Comparison of ENCODE assay signal across 22 mouse cellular contexts in genomic region chr3:122708485-122708884, GRCm38 (mm10).
"Had no signal": no experiment of that assay in that cellular context is flagged by ENCODE, and none has a peak within 500 bp of the region (broad histone marks: within the 10 kb centered on the region; RNA-seq: fewer than 3 reads in every experiment).

No protein-coding gene starts in this region.

- H3K36me3 ChIP-seq: kidney, embryonic 15.5 days; liver, embryonic 13.5 days; midbrain, embryonic 10.5 days; midbrain, embryonic 13.5 days; neural tube, embryonic 13.5 days had no signal

- H3K27me3 ChIP-seq: kidney, embryonic 15.5 days; liver, embryonic 13.5 days; megakaryocyte, embryonic 14.5 days; midbrain, embryonic 13.5 days; neural tube, embryonic 13.5 days had no signal

- H3K9me3 ChIP-seq: kidney, embryonic 15.5 days; liver, embryonic 13.5 days; midbrain, embryonic 13.5 days; neural tube, embryonic 13.5 days had no signal

- H3K4me3 ChIP-seq: kidney, embryonic 15.5 days; left cerebral cortex, adult 2 months; liver, embryonic 13.5 days; megakaryocyte, embryonic 14.5 days; midbrain, embryonic 10.5 days; midbrain, embryonic 13.5 days; myocyte; neural tube, embryonic 13.5 days had no signal

- H3K27ac ChIP-seq: kidney, embryonic 15.5 days; left cerebral cortex, adult 2 months; liver, embryonic 13.5 days; midbrain, embryonic 10.5 days; midbrain, embryonic 13.5 days; neural tube, embryonic 13.5 days had no signal

- ATAC-seq: inflammation-experienced regulatory T-cells, adult 6 months; midbrain, embryonic 13.5 days; midbrain, embryonic 16.5 days had no signal

- H3K4me1 ChIP-seq: kidney, embryonic 15.5 days; liver, embryonic 13.5 days; midbrain, embryonic 13.5 days; neural tube, embryonic 13.5 days had no signal

- H3K9ac ChIP-seq: kidney, embryonic 15.5 days; liver, embryonic 13.5 days; midbrain, embryonic 13.5 days; neural tube, embryonic 13.5 days had no signal

- DNase-seq: kidney, adult 11 months; kidney, adult 8-10 months; kidney, postnatal 10 days; kidney, postnatal 36 days; layer of hippocampus, postnatal 36 days; liver, embryonic 13.5 days; lung, postnatal 36 days; retina, postnatal 1 day; right cerebral cortex, postnatal 25 days; spleen, adult 18-20 months; thymus, adult 18-20 months; thymus, postnatal 14 days; thymus, postnatal 4 days had no signal

- H3K4me2 ChIP-seq: kidney, embryonic 15.5 days; liver, embryonic 13.5 days; midbrain, embryonic 13.5 days; neural tube, embryonic 13.5 days had no signal
